Mouse (Mus musculus): Measurements from ENCODE around the gene Rasgef1c. TPM values are rescaled to one million over a fixed set of nuclear protein-coding genes. Genes with fewer than 3 reads are reported as not detected.

Gene Rasgef1c
- polyA plus RNA-seq, 1 experiment from 2014 or later = 0.11 TPM

GRCm38 (mm10) chr11:49977963-49978568 is 76.4 kb downstream of the Rasgef1c start:
- no peak overlapping the region for H3K27ac ChIP-seq
- H3K36me3 ChIP-seq = no peaks in the 10 kb centered on the region
- H3K4me1 ChIP-seq (replicated peaks) = no peaks in the 10 kb centered on the region
- H3K9me3 ChIP-seq = peaks cover 5% of the 10 kb centered on the region; the same call in 1 of the 2 replicates
- no peak for ATAC-seq (ENCODE audit: insufficient number of reproducible peaks, insufficient read depth, low FRiP score, low TSS enrichment, low read depth)
- H3K4me3 ChIP-seq (replicated peaks) = no peak overlapping the region
- H3K4me2 ChIP-seq = no peak overlapping the region
- 86% methylated on average over 10 of the region's 10 CpGs for WGBS
- H3K9ac ChIP-seq (replicated peaks) = no peak overlapping the region
- H3K27me3 ChIP-seq = no peaks in the 10 kb centered on the region

GRCm38 (mm10) chr11:49978935-49979334 is 77.3 kb downstream of the Rasgef1c start:
- no peak for ATAC-seq (ENCODE audit: insufficient number of reproducible peaks, insufficient read depth, low FRiP score, low TSS enrichment, low read depth)
- Histone ChIP-seq H3K4me2 (no peak overlapping the region), H3K36me3 (no peaks in the 10 kb centered on the region), H3K4me3 (replicated peaks) (no peak overlapping the region), H3K27me3 (no peaks in the 10 kb centered on the region; the same call in 1 of the 2 replicates), H3K9me3 (peaks cover 5% of the 10 kb centered on the region; the same call in 1 of the 2 replicates), H3K9ac (replicated peaks) (no peak overlapping the region), H3K4me1 (replicated peaks) (no peaks in the 10 kb centered on the region), H3K27ac (no peak overlapping the region)
- 93% methylated on average over 8 of the region's 8 CpGs for WGBS

GRCm38 (mm10) chr11:49980681-49981235 is 79.1 kb downstream of the Rasgef1c start:
- Histone ChIP-seq H3K36me3 (no peaks in the 10 kb centered on the region), H3K4me1 (replicated peaks) (no peaks in the 10 kb centered on the region), H3K4me3 (replicated peaks) (no peak overlapping the region), H3K4me2 (no peak overlapping the region), H3K27me3 (no peaks in the 10 kb centered on the region; the same call in 1 of the 2 replicates), H3K9me3 (no peaks in the 10 kb centered on the region), H3K9ac (replicated peaks) (no peak overlapping the region), H3K27ac (no peak overlapping the region)
- no peak for ATAC-seq (ENCODE audit: insufficient number of reproducible peaks, insufficient read depth, low FRiP score, low TSS enrichment, low read depth)
- 67% methylated on average over 6 of the region's 6 CpGs for WGBS

GRCm38 (mm10) chr11:49981321-49981963 is 79.8 kb downstream of the Rasgef1c start:
- H3K27me3 ChIP-seq = no peaks in the 10 kb centered on the region; the same call in 1 of the 2 replicates
- no peak for ATAC-seq (ENCODE audit: insufficient number of reproducible peaks, insufficient read depth, low FRiP score, low TSS enrichment, low read depth)
- H3K9ac ChIP-seq (replicated peaks) = no peak overlapping the region
- H3K4me3 ChIP-seq (replicated peaks) = no peak overlapping the region
- 77% methylated on average over 7 of the region's 7 CpGs for WGBS
- H3K36me3 ChIP-seq = no peaks in the 10 kb centered on the region
- no peak overlapping the region for H3K4me2 ChIP-seq
- H3K9me3 ChIP-seq = no peaks in the 10 kb centered on the region
- no peaks in the 10 kb centered on the region for H3K4me1 ChIP-seq (replicated peaks)
- no peak overlapping the region for H3K27ac ChIP-seq

GRCm38 (mm10) chr11:49982094-49982493 is 80.5 kb downstream of the Rasgef1c start:
- H3K9ac ChIP-seq (replicated peaks) = no peak overlapping the region
- no peaks in the 10 kb centered on the region; the same call in 1 of the 2 replicates for H3K27me3 ChIP-seq
- no peak overlapping the region for H3K4me3 ChIP-seq (replicated peaks)
- WGBS = 82% methylated on average over 4 of the region's 4 CpGs
- no peak overlapping the region for H3K27ac ChIP-seq
- no peak for ATAC-seq (ENCODE audit: insufficient number of reproducible peaks, insufficient read depth, low FRiP score, low TSS enrichment, low read depth)
- no peak overlapping the region for H3K4me2 ChIP-seq
- no peaks in the 10 kb centered on the region for H3K9me3 ChIP-seq
- no peaks in the 10 kb centered on the region for H3K4me1 ChIP-seq (replicated peaks)
- no peaks in the 10 kb centered on the region for H3K36me3 ChIP-seq

GRCm38 (mm10) chr11:49982881-49983280 is 81.2 kb downstream of the Rasgef1c start:
- no peak overlapping the region for H3K4me3 ChIP-seq (replicated peaks)
- no peak overlapping the region for H3K27ac ChIP-seq
- H3K9ac ChIP-seq (replicated peaks) = no peak overlapping the region
- no peaks in the 10 kb centered on the region for H3K4me1 ChIP-seq (replicated peaks)
- no peak overlapping the region for H3K4me2 ChIP-seq
- no peaks in the 10 kb centered on the region; the same call in 1 of the 2 replicates for H3K27me3 ChIP-seq
- no peak for ATAC-seq (ENCODE audit: insufficient number of reproducible peaks, insufficient read depth, low FRiP score, low TSS enrichment, low read depth)
- 65% methylated on average over 4 of the region's 4 CpGs for WGBS
- H3K9me3 ChIP-seq = no peaks in the 10 kb centered on the region
- no peaks in the 10 kb centered on the region for H3K36me3 ChIP-seq

GRCm38 (mm10) chr11:49983875-49984552 is 82.4 kb downstream of the Rasgef1c start:
- Histone ChIP-seq H3K4me1 (replicated peaks) (no peaks in the 10 kb centered on the region), H3K36me3 (no peaks in the 10 kb centered on the region), H3K27me3 (no peaks in the 10 kb centered on the region; the same call in 1 of the 2 replicates), H3K27ac (no peak overlapping the region), H3K9ac (replicated peaks) (no peak overlapping the region), H3K9me3 (no peaks in the 10 kb centered on the region), H3K4me2 (no peak overlapping the region), H3K4me3 (replicated peaks) (no peak overlapping the region)
- WGBS = 81% methylated on average over 4 of the region's 4 CpGs
- ATAC-seq (ENCODE audit: insufficient number of reproducible peaks, insufficient read depth, low FRiP score, low TSS enrichment, low read depth) = no peak

GRCm38 (mm10) chr11:49985009-49985408 is 83.4 kb downstream of the Rasgef1c start:
- Histone ChIP-seq H3K27me3 (no peaks in the 10 kb centered on the region; the same call in 1 of the 2 replicates), H3K27ac (no peak overlapping the region), H3K4me2 (no peak overlapping the region), H3K4me3 (replicated peaks) (no peak overlapping the region), H3K36me3 (no peaks in the 10 kb centered on the region), H3K4me1 (replicated peaks) (no peaks in the 10 kb centered on the region), H3K9me3 (no peaks in the 10 kb centered on the region), H3K9ac (replicated peaks) (no peak overlapping the region)
- 89% methylated on average over 4 of the region's 4 CpGs for WGBS
- ATAC-seq (ENCODE audit: insufficient number of reproducible peaks, insufficient read depth, low FRiP score, low TSS enrichment, low read depth) = no peak

GRCm38 (mm10) chr11:49986277-49987036 is 84.8 kb downstream of the Rasgef1c start:
- Histone ChIP-seq H3K4me3 (replicated peaks) (no peak overlapping the region), H3K27me3 (no peaks in the 10 kb centered on the region; the same call in 1 of the 2 replicates), H3K4me1 (replicated peaks) (no peaks in the 10 kb centered on the region), H3K9me3 (no peaks in the 10 kb centered on the region), H3K4me2 (no peak overlapping the region), H3K36me3 (no peaks in the 10 kb centered on the region), H3K9ac (replicated peaks) (no peak overlapping the region), H3K27ac (no peak overlapping the region)
- no peak for ATAC-seq (ENCODE audit: insufficient number of reproducible peaks, insufficient read depth, low FRiP score, low TSS enrichment, low read depth)
- 26% methylated on average over 10 of the region's 10 CpGs for WGBS

GRCm38 (mm10) chr11:49994536-49994935 is 92.9 kb downstream of the Rasgef1c start:
- Histone ChIP-seq H3K27ac (no peak overlapping the region), H3K9me3 (no peaks in the 10 kb centered on the region), H3K4me1 (replicated peaks) (no peaks in the 10 kb centered on the region), H3K36me3 (no peaks in the 10 kb centered on the region), H3K4me2 (no peak overlapping the region), H3K27me3 (no peaks in the 10 kb centered on the region), H3K4me3 (replicated peaks) (no peak overlapping the region), H3K9ac (replicated peaks) (no peak overlapping the region)
- no peak for ATAC-seq (ENCODE audit: insufficient number of reproducible peaks, insufficient read depth, low FRiP score, low TSS enrichment, low read depth)
- WGBS = 55% methylated on average over 2 of the region's 2 CpGs

- H3K4me3 ChIP-seq (replicated peaks) = no peak overlapping the region
- ATAC-seq (ENCODE audit: insufficient number of reproducible peaks, insufficient read depth, low FRiP score, low TSS enrichment, low read depth) = no peak
- no peak overlapping the region for H3K9ac ChIP-seq (replicated peaks)
- no peaks in the 10 kb centered on the region for H3K4me1 ChIP-seq (replicated peaks)
- H3K9me3 ChIP-seq = no peaks in the 10 kb centered on the region
- WGBS = 76% methylated on average over 4 of the region's 4 CpGs
- H3K27ac ChIP-seq = no peak overlapping the region
- no peaks in the 10 kb centered on the region for H3K36me3 ChIP-seq
- no peak overlapping the region for H3K4me2 ChIP-seq
- no peaks in the 10 kb centered on the region for H3K27me3 ChIP-seq
Observed at GRCm38 (mm10) chr11:49996398-49996797, 94.8 kb downstream of the Rasgef1c start.
